Mouse (Mus musculus): ENCODE measurements around the gene Nab1.

Gene Nab1

DNA sequence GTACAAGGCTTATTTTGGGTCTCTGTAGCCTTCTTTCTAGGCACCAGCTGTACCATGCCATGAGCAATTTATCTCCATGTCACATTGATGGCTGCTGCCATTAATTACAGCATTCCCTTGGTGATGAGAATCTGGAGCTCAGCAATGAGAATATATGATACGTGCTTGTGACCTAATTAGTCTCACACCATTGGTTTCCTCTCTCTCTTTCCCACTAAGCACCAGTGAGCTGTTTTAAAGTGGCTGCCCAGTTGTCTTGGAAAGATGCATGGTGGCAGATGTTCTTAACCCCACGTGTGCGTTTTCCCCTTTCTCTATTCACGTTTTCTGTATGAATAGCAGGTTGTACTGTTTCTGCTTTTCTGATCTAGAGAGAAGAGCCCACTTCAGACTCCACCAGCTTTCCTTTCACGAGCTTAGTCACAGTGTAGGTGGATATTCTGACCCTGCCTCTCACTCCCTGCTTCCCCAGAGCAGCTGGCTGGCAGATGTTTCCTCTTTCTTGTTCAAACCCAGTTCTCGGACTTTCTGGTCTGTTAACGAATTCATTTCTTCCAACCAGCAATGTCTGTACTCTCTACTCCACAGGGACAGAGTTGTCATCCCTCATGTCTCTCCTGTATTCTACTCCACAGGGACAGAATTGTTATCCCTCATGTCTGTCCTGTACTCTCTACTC is 29.5 kb downstream of the Nab1 start:
- CTCF ChIA-PET, result no interaction called here

- CTCF ChIA-PET, result no interaction called here
Measured at GRCm38 (mm10) chr1:52470326-52470725, 30.2 kb downstream of the Nab1 start.

GRCm38 (mm10) chr1:52466518-52467120 is 33.9 kb downstream of the Nab1 start:
- CTCF ChIA-PET, result interaction anchor here (0.6 kb wide), 1 partner anchor 282 kb away, joined by 6 read pairs; no protein-coding TSS in a partner anchor

GRCm38 (mm10) chr1:52465830-52466229 is 34.6 kb downstream of the Nab1 start:
- CTCF ChIA-PET, result interaction anchor here (0.6 kb wide), 1 partner anchor 283 kb away, joined by 6 read pairs; no protein-coding TSS in a partner anchor

GRCm38 (mm10) chr1:52465264-52465663 is 35.2 kb downstream of the Nab1 start:
- CTCF ChIA-PET, result no interaction called here

GRCm38 (mm10) chr1:52463305-52463704 is 37.2 kb downstream of the Nab1 start:
- CTCF ChIA-PET, result no interaction called here

DNA sequence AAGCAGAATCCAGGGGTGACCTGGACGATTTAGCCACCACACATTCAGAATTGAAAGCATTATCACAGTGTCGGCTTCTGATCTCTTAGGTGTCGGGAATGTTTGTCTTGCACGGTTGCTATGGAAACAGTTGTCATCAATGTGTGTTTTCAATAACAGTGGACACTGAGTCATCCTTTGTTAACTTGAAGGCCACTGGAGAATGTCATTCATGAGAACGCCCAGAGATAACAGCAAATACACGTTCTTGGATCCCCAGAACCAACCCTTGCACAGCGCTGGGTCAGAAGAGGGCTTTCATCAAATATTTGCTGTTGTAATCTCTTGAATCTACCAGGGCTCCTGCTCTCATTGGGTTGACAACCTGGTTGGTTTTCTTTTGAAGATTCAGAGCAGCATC is 43.9 kb downstream of the Nab1 start:
- CTCF ChIA-PET, result no interaction called here

- CTCF ChIA-PET, result no interaction called here
Measured at GRCm38 (mm10) chr1:52454509-52455001, 45.9 kb downstream of the Nab1 start.

DNA sequence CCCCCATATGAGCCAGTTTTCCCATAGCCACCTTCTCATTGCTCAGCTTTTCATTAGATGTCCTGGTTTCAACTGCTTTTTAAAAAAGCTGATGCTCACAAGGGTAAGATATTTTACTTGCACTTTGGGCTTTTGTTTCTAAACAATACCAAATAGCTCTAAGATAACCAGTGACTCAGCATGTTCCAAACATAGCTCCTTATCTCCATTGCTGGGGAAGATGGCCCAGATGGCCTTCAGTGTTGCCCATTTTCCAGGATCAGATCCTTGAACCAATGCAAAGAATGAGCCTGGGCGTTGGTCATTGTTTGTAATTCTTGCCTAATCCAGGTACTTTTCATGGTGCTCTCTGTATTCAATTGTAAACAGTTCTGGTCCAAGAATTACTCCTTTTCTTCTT is 49.1 kb downstream of the Nab1 start:
- CTCF ChIA-PET, result interaction anchor here (0.6 kb wide), 1 partner anchor 1370 kb away, joined by 3 read pairs; no protein-coding TSS in a partner anchor

GRCm38 (mm10) chr1:52435856-52436255 is 64.6 kb downstream of the Nab1 start:
- CTCF ChIA-PET, result interaction anchor here (0.7 kb wide), 1 partner anchor 517 kb away, joined by 3 read pairs; no protein-coding TSS in a partner anchor

DNA sequence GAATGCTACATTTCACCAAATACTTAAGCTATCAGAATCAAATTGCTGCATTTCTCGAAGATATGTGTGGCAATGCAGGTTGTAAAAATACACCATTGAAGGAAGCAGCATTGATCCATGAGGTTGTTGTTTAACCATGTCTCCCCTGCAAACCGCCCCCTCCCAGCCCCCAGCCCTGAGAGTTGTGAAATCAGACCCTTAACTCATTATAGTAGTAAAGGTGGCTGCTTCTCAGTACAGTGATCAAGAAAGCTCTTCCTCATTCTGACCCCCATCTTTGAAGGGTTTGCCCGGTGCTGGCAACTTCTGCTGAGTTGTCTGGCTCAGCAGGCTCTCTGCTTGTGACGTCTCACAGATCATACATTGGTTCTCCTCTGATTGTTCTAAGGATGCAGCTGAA is 66.4 kb downstream of the Nab1 start:
- CTCF ChIA-PET, result no interaction called here

DNA sequence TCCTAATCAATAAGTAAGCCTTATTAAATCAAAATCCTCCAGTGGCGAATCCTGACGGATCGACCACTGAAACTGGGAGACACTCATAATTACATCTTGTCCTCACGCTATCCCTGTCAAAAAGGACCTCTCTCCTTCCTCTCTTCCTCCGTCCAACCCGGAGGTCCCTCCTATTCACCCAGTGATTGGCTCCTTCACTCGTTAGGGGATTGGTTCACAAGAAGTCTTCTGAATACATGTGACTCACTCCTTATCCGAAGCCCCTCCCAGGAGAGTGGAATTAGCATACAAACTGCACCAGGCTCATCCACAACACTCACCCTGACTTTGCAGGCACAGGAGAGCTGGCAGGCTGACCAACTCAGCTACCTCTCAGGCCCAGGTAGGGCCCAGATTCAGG is 68.7 kb downstream of the Nab1 start:
- CTCF ChIA-PET, result interaction anchor here (0.5 kb wide), 1 partner anchor 21 kb away, joined by 3 read pairs; no protein-coding TSS in a partner anchor

DNA sequence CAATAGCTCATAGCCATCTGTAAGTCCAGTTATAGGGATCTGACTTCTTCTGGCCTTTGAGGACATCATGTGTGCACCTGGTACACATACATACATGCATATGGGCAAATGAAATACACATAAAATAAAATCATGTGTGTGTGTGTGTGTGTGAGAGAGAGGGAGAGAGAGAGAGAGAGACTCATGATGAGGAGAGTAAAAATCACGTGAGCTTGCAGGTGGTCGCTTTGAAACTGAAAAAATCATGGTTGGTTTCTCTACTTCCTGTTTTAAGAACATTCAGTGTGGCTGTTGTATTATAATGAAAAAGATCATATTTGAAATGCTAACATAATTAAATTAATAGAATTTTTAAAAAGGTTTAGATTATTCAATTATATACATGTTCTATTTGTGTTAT is 69.9 kb downstream of the Nab1 start:
- CTCF ChIA-PET, result interaction anchor here (0.5 to 0.7 kb wide), 3 partner anchors 11 to 452 kb away, joined by 3 to 8 read pairs (median 6); no protein-coding TSS in a partner anchor

DNA sequence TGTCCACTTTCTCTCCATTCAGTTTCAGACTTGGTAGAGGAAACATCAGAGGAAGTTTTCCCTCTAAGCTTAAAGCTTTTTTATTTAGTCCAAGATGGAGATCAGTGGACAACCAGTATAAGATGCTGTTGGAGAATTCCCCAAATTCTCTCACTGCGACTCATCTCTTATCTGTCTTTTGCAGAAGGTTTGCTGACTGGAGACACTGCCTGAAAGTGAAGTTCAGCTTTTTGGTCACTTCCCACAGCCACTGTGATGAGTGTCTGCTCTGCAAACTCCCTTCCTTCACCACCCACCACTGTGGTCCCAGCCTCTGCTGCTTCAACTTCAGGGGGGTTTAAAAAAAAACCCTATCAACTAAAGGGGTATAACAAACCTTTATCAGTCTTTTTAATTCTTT is 70.4 kb downstream of the Nab1 start:
- CTCF ChIA-PET, result interaction anchor here (0.7 kb wide), 1 partner anchor 11 kb away, joined by 6 read pairs; no protein-coding TSS in a partner anchor

DNA sequence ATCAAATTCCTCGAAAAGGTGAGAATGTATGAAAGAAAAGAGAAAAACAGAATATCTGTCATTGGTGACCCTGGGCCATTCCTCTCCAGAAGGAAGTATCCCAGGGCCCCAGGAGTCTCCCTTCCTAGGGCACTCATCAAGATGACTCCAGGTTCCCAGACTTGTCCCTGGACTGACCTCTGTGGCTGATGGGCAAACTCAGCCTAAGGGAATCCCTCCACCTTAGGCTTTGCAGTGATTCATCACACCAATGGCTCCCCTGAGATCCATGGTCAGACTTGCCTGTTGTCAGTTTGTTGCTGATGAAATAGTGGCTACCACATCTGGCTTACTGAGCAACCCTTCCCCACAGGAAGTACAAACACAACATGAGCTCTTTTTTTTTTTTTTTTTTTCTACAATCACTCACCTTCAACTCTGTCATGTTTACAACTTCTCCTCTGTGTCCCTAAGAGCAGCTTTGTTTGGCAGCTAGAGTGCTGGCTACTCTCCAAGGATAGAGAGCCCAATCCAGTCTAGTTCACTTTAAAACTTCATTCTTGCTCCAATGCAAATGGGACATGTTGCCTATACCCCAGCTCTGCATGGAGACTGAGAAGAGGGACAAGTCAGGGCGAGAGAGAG is 72.5 kb downstream of the Nab1 start:
- CTCF ChIA-PET, result no interaction called here

DNA sequence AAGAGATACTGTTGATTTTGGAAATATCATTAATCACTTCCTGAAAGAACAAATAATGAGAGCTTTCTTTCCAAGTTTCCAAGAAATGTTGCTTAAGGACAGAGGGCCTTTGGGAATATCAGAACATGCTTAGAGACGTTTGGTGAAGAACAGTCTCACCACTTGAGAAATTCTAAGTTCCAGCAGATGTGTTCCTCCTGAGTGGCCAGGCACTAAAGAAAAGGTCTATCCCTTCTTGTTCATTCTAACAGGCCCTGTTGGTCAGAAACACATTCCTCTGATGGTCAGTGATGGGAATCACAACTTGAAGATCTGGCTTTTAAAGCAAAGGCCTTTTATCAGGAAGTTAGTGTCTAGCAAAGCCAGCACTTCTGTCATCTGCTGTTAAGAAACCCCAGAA is 76.6 kb downstream of the Nab1 start:
- CTCF ChIA-PET, result no interaction called here

DNA sequence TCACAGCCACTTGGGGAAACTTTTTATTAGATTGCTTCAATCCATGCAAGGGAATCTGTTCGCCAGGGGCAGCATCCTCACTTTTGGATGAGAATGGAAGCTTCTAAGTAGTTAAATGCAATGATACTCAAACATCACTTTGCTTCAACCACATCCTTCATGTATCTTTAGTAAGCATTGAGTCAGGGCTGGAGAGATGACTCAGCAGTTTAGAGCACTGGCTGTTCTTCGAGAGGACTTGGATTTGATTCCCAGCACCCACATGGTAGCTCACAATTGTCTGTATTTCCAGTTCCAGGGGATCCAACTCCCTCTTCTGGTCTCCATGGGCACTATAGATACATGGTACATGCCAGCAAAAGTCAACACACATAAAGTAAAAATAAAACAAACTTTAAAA is 77.4 kb downstream of the Nab1 start:
- CTCF ChIA-PET, result no interaction called here

DNA sequence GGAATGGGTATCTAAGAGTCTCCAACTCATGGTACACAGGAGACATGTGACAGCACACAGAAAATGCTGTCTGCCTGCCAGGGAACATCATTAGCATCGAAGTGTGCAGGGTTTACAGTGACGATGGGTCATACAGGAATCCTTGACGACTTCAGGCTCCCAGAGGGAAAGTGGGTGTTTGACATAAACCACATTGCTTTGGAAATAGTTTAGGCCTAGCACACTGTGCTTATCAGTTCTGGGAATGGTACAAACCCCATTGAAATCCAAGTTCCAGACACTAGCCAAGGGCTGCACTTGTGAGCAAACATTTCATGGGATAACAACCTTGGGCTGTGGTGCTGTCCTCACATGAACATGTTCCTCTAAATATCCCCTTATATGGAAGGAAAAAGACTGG is 78.3 kb downstream of the Nab1 start:
- CTCF ChIA-PET, result no interaction called here

DNA sequence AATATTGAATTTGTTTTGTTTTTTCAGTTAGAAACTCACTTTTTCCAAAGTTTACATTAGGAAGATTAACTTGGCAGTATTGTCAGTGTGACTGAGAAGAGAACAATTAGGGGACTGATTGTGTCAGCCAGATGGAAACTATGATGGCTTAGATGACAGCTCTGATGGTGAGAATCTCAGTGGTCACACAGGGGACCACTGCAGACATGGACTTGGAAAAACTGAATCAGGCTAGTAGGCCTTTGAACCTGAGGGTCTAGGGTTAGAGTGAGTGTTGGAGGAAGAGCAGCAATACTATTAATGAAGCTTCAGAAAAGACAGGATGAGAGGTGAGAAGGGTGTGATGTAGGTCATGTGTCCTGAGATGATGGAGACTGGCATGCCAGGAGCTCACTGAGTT is 78.9 kb downstream of the Nab1 start:
- CTCF ChIA-PET, result no interaction called here

DNA sequence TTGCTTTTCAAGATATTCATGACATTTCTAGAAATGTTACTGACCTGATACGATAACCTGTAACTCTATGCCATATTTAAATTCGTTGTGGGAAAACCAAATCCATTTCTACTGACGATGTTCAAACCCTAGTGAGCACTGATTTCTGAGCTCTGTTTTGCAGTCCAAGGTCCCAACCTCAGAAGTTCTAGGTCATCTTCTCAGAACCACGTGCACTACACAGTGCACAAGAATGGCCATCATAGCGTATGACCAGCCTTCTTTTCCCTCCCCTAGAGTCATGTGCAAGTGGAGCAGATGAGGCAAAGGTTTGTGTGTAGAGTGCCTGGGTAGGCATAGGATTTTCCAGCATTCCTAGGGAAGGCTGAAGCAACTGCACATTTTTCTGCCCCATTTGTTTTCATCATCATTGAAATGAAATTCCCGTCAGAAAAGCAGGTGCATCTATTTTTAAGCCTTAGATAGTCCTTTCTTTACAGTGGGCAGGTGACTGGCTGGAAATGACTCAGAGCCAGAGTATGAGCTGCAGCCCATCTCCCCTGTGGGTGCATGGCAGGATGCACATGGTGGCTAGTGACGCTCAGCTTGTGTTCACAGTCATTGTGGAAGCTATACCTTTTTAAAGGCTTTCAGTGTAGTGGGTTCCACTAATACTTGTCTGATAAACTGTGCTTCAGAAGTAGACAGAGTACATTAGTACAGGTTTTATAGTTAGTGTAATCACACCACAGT is 81.2 kb downstream of the Nab1 start:
- CTCF ChIA-PET, result interaction anchor here (0.6 kb wide), 1 partner anchor 11 kb away, joined by 6 read pairs; no protein-coding TSS in a partner anchor
